Mouse (Mus musculus) gastrocnemius, adult 2 months (tissue): ENCODE results near the gene Slx4. TPM values are rescaled to one million over a fixed set of nuclear protein-coding genes. Genes with fewer than 3 reads are reported as not detected.

Experiments
- DNase-seq: peaks from one replicate; pipeline ENCODE4 v3.0.0; 2022
- H3K27ac ChIP-seq: fragments of 200-600 bp; 2 replicates; pipeline ENCODE4 v1.8.1; 2022; ENCODE audit warnings: mild to moderate bottlenecking
- H3K4me3 ChIP-seq: fragments of 200-600 bp; 2 replicates; pipeline ENCODE4 v1.8.1; 2022; ENCODE audit warnings: mild to moderate bottlenecking, moderate library complexity
- CTCF ChIP-seq: fragments of 200-600 bp; IDR thresholded peaks from 2 replicates; pipeline ENCODE4 v1.8.1; 2022; ENCODE audit warnings: antibody characterized with exemption, mild to moderate bottlenecking, moderate library complexity
- intact Hi-C: fragments of 180-260 bp; cut with DNase I; formaldehyde crosslinking; loops from one replicate; pipeline ENCODE4 v1.15.1; 2025
- long read RNA-seq, 2 experiments: library from polyadenylated mRNA; stranded (forward); transcript quantifications; one replicate each; pipeline ENCODE4 v2.0.0; 2021
- total RNA-seq, 2 experiments: library from RNA; stranded (reverse); gene quantifications; 2 replicates each; pipeline ENCODE4 v1.2.3; 2021

Slx4 gene
- 1 to 10 TPM; 8.1 to 10.0 TPM for total RNA-seq
- long read RNA-seq, experiment 1, partial matches to known transcripts = 1 of 3 reads
- long read RNA-seq, experiment 1, other reads (novel, unspliced or antisense) = 2 of 3 reads
- long read RNA-seq, experiment 2, partial matches to known transcripts = 1 of 3 reads
- long read RNA-seq, experiment 2, other reads (novel, unspliced or antisense) = 2 of 3 reads

DNA sequence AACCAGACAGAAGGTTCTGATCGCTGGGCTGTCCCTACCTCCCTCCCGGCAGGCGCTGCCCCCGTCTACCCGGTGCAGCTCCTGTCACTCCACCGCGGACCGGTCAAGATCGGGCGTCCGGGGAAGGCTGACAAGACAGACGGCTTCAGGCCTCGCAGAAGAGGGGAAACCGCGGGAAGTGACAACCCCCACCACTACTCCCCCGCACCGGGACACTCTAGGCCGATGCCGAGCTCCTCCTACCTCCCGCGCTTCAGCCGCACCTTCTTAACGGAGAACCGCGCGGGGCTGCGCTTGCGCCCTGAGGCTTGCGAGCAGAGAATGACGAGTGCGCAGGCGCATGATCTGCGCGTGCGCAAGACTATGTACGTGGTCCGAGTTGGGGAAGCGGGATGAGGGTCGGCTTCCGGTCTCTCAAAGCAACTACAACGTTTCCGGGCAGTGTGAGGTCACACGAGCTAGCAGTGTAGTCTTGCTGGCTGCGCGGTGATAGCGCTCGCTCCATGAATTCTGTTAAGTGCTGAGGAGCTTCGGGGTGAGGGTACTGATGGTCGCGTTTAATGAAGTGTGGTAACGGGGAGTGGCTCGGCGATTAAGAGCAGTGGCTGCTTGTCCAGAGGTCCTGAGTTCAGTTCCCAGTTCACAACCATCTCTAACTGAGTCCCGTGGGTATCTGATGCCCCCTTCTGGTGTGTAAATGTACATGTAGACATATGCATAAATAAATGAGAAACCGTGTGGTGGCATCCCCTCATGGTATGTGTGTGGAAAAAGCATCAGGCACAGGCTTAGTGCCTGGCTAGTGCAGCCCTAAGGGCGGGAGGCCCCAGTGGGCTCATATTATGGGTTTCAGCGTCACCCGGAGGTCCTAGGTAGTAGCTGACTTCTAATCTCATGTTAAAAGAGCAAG is at the start of gene Slx4:
Slx4 (minus strand) TSS at position 282 of the 910 bp plus-strand sequence.
- intact Hi-C loops = loop anchor here (2.0 to 10.0 kb wide), 3 partner anchors 95 to 259 kb away; partner anchors contain the start of genes 1700037C18Rik, Cluap1, Zfp174 and Zfp263

DNA sequence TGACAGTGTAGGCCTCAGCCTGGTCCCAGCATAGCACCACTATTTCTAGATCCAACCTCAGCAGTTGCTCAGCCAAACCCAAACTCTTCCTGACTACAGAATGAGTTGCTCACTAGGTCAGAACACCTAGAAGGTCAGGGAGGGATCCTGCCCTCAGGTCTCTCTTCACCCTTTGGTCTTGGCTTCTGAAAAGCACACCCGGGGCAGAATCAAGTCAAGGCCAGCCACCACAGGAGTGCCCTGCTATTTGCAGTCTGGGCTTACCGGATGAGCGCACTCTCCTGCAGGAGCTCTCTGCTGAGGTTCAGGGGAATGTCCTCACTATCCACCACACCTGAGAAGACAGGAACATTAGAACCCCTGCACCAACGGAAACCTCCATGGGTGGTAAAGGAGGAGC is 49.0 kb upstream of the Slx4 start:
- TF ChIP-seq CTCF = no peak
- H3K4me3 ChIP-seq = no peak overlapping the region
- H3K27ac ChIP-seq = no peak overlapping the region
- intact Hi-C loops = no loop called here
- no peak for DNase-seq

More for the DNA sequence above, at the start of gene Slx4:
- peak within 1 kb of the TSS; percentile 92 for H3K4me3 ChIP-seq
- DNase-seq = peak; percentile 96
- peak within 1 kb of the TSS; percentile 96 for H3K27ac ChIP-seq
- TF ChIP-seq CTCF = peak; percentile 48

DNA sequence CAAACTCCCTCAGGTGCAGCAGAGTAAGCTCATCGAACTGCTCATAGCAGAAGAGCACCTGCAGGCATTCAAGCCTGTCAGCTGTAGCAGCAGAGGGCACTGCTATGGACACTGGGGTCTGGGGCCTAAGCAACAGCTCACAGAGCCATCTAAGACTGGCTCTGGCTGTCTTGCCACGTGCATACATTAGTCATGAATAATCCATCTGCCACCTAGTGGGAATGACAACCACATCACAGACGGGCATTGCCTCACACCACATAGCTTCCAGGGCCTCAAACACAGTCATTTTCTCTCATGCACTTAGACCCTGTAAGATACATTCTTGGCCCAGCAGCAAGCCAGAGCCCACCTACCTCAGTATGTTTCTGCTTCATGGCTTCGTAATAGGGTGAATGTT is 42.0 kb upstream of the Slx4 start:
- no peak for TF ChIP-seq CTCF
- no peak for DNase-seq
- H3K27ac ChIP-seq = no peak overlapping the region
- intact Hi-C loops = no loop called here
- H3K4me3 ChIP-seq = no peak overlapping the region

DNA sequence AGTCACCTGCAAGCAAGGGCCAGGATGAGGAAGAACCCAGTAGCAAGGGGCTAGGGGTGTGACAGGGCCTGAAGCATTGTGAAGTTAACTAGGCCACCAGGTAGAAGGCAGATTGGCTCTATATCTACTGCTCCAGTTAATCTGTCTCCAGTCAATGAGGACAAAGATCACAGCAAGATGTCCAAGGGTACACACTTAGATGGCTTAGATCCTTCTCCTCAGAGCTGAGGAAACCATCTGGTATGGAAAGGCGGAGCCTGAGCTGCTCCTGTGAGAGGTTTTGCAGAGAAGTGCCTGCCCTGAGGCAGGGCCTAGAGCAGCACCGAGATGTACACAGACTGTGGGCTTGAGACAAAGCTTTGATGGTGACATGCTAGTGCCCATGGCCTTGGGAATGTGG is 40.5 kb upstream of the Slx4 start:
- no peak for DNase-seq
- no peak for TF ChIP-seq CTCF
- Histone ChIP-seq H3K27ac (no peak overlapping the region), H3K4me3 (no peak overlapping the region)
- intact Hi-C loops = no loop called here

DNA sequence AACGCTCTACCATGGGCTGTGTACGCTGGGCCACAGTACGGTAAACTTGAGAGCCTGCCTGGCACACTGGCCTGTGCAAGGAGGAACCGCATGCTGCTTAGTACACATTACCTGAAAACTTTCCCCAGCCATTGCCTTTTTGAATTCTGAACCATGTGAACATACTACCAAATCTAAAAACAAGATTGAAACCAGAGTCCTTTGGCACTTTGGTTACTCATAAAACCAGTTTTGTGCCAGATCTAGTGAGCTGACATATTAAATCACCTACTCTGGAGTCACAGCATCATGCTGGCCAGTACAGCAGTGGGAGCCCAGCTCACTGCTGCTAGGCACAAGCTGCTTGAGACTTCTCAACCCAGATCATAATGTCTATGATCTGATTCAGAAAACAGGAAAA is 38.1 kb upstream of the Slx4 start:
- no peak for TF ChIP-seq CTCF
- H3K27ac ChIP-seq = peak overlapping the region; percentile 61
- intact Hi-C loops = no loop called here
- peak; percentile 36 for DNase-seq
- H3K4me3 ChIP-seq = no peak overlapping the region

DNA sequence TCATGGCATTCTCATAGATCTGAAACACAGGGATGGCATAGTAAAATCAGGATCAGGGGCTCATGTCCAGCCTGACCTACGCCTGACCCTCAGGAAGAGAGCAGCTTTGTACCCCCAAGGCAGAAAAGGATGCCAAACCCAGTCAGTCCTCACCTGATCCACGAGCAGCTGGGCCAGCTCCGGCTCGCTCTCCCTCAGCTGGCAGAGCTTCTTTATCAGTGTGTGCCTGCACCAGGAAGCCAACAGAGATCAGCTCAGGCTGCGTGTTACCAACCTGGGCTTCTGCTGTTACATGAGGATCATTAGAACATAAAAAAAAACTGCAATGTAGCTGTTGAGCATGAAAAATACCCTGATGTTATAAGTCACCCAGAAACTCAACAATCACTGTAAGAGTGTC is 36.6 kb upstream of the Slx4 start:
- peak; percentile 61 for DNase-seq
- Histone ChIP-seq H3K4me3 (no peak overlapping the region), H3K27ac (peak overlapping the region; percentile 64)
- intact Hi-C loops = no loop called here
- TF ChIP-seq CTCF = no peak

DNA sequence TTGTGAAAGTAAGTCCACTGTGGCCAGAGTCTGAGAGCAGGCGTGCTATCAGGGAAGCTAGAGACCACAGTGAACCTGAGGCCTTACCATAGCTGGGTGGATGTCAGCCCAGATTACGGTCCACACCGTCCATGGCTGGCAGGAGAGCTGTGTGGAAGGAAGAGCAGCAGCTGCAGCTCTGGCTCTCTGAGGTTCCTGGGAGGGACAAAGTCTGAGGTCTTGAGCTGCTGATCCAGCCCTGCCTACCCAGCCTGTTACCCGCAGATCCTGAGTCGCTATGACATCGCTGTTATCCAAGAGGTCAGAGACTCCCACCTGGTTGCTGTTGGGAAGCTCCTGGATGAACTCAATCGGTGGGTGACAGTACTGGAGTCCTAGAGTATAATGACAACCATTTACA is 34.1 kb upstream of the Slx4 start:
- H3K4me3 ChIP-seq = no peak overlapping the region
- H3K27ac ChIP-seq = no peak overlapping the region
- DNase-seq = no peak
- intact Hi-C loops = no loop called here
- no peak for TF ChIP-seq CTCF

DNA sequence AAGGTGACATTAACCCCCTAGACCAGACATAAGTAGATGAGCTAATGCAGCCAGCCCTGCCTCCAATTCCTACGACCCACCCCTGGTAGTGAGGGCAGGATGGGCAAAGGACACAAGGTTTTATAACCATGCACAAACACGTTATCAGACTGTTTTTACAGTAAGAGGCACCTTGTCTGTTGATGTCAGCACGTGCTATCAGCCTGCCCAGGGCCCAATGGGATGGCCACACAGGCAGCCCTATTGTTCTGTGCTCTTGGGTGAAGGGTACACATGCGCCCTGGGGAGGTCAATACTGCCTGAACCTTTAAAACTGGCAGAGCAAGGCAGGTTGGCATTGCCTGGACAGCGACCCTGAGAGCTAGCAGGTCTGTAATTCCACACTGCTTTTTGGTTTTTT is 33.2 kb upstream of the Slx4 start, which contains the start of gene Dnase1:
Dnase1 (plus strand) TSS at position 136 of the 400 bp plus-strand sequence.
- intact Hi-C loops = no loop called here
- Histone ChIP-seq H3K4me3 (no peak within 1 kb of the TSS), H3K27ac (no peak within 1 kb of the TSS)
- TF ChIP-seq CTCF = no peak
- DNase-seq = no peak

DNA sequence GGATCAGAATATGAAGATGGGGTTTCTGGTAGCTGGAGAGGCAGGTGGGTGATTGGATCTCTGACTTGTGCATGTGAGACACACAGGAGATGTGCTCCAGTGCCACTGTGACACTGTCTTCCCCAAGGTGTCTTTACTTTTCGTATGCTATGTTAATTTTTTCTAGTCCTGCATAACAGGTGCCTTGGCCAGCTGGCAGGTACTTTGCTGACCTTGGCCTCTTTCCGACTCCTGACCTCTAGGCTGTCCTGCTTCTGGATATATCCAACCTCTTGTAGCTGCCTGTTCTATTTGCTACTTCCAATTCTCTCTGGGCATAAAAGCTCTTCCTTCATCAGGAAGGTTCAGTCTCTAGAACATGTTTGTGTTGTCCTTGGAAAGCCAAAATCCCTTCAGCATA is 32.0 kb upstream of the Slx4 start:
- no peak for DNase-seq
- no peak for TF ChIP-seq CTCF
- Histone ChIP-seq H3K27ac (no peak overlapping the region), H3K4me3 (no peak overlapping the region)
- intact Hi-C loops = no loop called here

DNA sequence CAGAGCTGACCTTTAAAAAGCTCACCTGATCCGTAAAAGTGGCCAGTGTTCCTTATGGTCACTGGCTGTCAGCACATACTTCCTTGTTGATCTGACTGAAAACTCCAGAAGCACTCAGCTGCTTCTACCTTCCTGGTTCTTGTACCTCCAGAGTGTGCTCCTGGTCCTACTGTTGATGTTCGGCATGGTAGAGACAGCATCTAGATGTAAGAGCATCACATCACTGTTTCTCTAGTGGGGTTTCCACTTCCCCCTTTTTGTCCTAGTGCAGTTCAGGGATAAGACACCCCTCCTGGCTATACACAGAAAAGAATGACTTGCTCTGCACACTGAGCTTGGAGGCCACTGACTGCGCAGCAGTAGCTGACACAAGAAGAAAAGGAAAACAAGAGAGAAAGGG is 30.9 kb upstream of the Slx4 start:
- DNase-seq = no peak
- no peak for TF ChIP-seq CTCF
- intact Hi-C loops = no loop called here
- H3K4me3 ChIP-seq = no peak overlapping the region
- H3K27ac ChIP-seq = peak overlapping the region; percentile 31; the same call in 1 of the 2 replicates

DNA sequence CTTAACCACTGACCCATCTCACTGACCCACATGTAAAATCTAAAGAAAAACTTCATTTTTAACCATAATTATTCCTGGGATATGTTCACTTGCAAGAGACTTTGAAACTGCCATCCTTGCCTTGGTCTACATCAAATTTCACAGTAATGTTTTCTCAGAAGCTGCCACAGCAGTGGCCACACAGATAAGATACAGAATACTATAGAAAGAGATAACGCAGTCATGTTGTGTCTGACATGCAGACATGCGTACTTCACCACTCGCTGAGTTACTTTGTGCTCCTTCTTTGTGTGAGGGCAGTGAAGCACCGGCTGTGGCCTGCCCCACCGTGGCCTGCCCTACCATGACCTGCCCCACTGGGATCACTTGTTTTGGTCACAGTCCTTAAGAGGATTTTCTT is 30.4 kb upstream of the Slx4 start:
- intact Hi-C loops = no loop called here
- no peak for DNase-seq
- peak overlapping the region; percentile 31; the same call in 1 of the 2 replicates for H3K27ac ChIP-seq
- H3K4me3 ChIP-seq = no peak overlapping the region
- TF ChIP-seq CTCF = no peak

DNA sequence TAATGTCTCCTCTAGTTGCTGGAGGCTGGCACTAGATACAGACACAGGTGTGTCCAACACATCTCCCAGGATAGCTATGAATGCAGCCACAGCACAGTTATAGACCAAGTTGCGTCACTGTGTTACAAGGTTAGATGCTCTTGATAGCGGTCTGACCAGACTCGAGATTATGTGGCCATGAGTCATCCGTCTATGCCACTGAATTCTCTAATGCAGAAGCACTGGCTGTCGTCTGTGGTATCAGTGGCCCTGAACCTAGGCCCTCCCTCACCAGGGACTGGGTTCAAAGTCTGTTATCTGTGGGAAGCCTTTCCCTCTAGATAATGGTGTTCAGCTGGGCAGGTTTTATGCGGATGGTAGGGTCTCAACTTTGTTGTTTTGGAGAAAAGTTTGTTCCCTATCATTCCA is 28.8 kb upstream of the Slx4 start:
- Histone ChIP-seq H3K4me3 (no peak overlapping the region), H3K27ac (peak overlapping the region; percentile 53)
- no peak for TF ChIP-seq CTCF
- intact Hi-C loops = no loop called here
- no peak for DNase-seq
